Mouse (Mus musculus): ENCODE results near the gene Paqr9. TPM values are rescaled to one million over a fixed set of nuclear protein-coding genes. Genes with fewer than 3 reads are reported as not detected.

Gene Paqr9
- polyA plus RNA-seq, 1 experiment from 2014 or later = 0.47 TPM

DNA sequence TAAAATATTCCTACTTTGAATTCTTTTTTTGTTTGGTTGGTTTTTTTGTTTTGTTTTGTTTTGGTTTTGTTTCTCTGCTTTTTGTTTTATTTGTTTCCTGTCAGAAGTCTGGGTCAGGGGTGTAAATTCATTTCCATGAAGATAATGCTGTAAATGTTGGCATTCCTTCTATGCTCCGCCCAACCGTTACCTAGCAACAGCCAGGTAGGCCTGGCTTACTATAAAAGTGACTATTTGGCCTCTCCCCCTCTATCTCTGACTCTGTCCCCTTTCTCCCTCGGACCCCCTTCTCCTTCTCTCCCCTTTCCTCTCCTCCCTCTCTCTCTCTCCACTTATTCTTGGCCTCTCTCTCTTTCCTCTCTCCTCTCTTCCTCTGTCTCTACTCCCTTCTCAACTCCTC lies 56.5 kb downstream of the Paqr9 start:
- DNase-seq (ENCODE audit: low spot score) (no peak), ATAC-seq (ENCODE audit: low read depth) (no peak)
- H3K4me1 ChIP-seq (ENCODE audit: control insufficient read depth, insufficient read depth, low read length) = no peaks in the 10 kb centered on the region
- no peak overlapping the region for H3K4me3 ChIP-seq (ENCODE audit: low read depth, low read length)
- no peaks in the 10 kb centered on the region for H3K36me3 ChIP-seq (ENCODE audit: control insufficient read depth, insufficient read depth, low read length)
- no peak overlapping the region for H3K9ac ChIP-seq (ENCODE audit: low read depth, low read length)
- WGBS = 79% methylated on average over 3 of the region's 3 CpGs
- no peak overlapping the region for H3K27ac ChIP-seq (replicated peaks; ENCODE audit: low read depth, low read length)
- H3K9me3 ChIP-seq (ENCODE audit: control insufficient read depth, low read length) = no peaks in the 10 kb centered on the region
- H3K4me2 ChIP-seq (ENCODE audit: low read depth, low read length) = no peak overlapping the region
- H3K27me3 ChIP-seq (replicated peaks; ENCODE audit: control insufficient read depth, insufficient read depth, low read length) = no peaks in the 10 kb centered on the region

Other genes starting within 250 kb of the Paqr9 start
- 8.1 and 10.2 TPM in 2 replicates for gene Chst2, start 152.9 kb upstream of the Paqr9 start, polyA plus RNA-seq (2014; fragmentation: Nextera tagmentation; extraction: Ambion mirVana)
- gene U2surp, start 47.7 kb upstream of the Paqr9 start, polyA plus RNA-seq (2014; fragmentation: Nextera tagmentation; extraction: Ambion mirVana) = 97.0 and 108 TPM in 2 replicates
- gene Pcolce2, start 77.9 kb downstream of the Paqr9 start, polyA plus RNA-seq (2014; fragmentation: Nextera tagmentation; extraction: Ambion mirVana) = 10.2 and 13.5 TPM in 2 replicates
- 3.0 and 3.9 TPM in 2 replicates for gene Trpc1, start 190.7 kb downstream of the Paqr9 start, polyA plus RNA-seq (2014; fragmentation: Nextera tagmentation; extraction: Ambion mirVana)

All from embryonic facial prominence, embryonic 14.5 days (tissue).